Mouse (Mus musculus) spleen, adult 2 months (tissue): ENCODE measurements around the gene Ankfy1. TPM values are rescaled to one million over a fixed set of nuclear protein-coding genes. Genes with fewer than 3 reads are reported as not detected.
A peak's percentile ranks its signal among the peaks of the same experiment; 100 is the strongest.
"Not testable (repeated sequence)": the region's sequence is repeated elsewhere in the genome, so short reads cannot be mapped to it uniquely, and the experiment has no call there.

Source experiments
- DNase-seq, 2 experiments: peaks; one replicate each; pipeline versions ENCODE4 v3.0.0 to v3.0.0-alpha.2; 2012 to 2021; ENCODE audit warnings: low spot score in 2 of 2, low read depth in 1 of 2
- H3K27ac ChIP-seq: fragments of 200-500 bp; 2 replicates; pipeline ENCODE4 v1.5.1; 2012; ENCODE audit warnings: low read length, inconsistent platforms; ENCODE audit not compliant: insufficient read depth
- H3K27me3 ChIP-seq: fragments of 200-500 bp; 2 replicates; pipeline ENCODE4 v1.6.1; 2012; ENCODE audit warnings: mild to moderate bottlenecking, moderate library complexity, low read length, inconsistent platforms; ENCODE audit not compliant: control insufficient read depth, insufficient read depth
- H3K36me3 ChIP-seq: fragments of 200-500 bp; 2 replicates; pipeline ENCODE4 v1.6.1; 2012; ENCODE audit warnings: mild to moderate bottlenecking, low read length, inconsistent platforms; ENCODE audit not compliant: control insufficient read depth, insufficient read depth
- H3K4me1 ChIP-seq: fragments of 200-500 bp; 2 replicates; pipeline ENCODE4 v1.6.1; 2011; ENCODE audit warnings: inconsistent platforms; ENCODE audit not compliant: control insufficient read depth, insufficient read depth, insufficient read length
- H3K4me3 ChIP-seq: fragments of 200-500 bp; 2 replicates; pipeline ENCODE4 v1.5.1; 2011; ENCODE audit warnings: mild to moderate bottlenecking, inconsistent platforms; ENCODE audit not compliant: insufficient read depth, insufficient read length; ENCODE audit errors: extremely low read depth
- CTCF ChIP-seq: fragments of 200-500 bp; IDR thresholded peaks from 2 replicates; pipeline ENCODE4 v1.5.1; 2011; ENCODE audit warnings: mild to moderate bottlenecking, inconsistent platforms; ENCODE audit not compliant: insufficient read depth, insufficient read length, insufficient replicate concordance; ENCODE audit errors: extremely low read depth
- POLR2A ChIP-seq: fragments of 200-500 bp; IDR thresholded peaks from 2 replicates; pipeline ENCODE4 v1.6.1; 2011; ENCODE audit warnings: low read depth, low read length, inconsistent platforms
- WGBS: fragments of 180-500 bp; shearing (Covaris S2); methylation state at CpG from one replicate; pipeline ENCODE4 v1.1.7; 2018; 5-methylcytosine and 5-hydroxymethylcytosine counted together
- polyA plus RNA-seq: library from polyadenylated mRNA; depleted of rRNA; stranded (reverse); fragments of >200 nt; gene quantifications from 2 replicates; pipeline ENCODE4 v1.2.3, GENCODE M21; 2012

The Ankfy1 gene
- polyA plus RNA-seq, 1 experiment = 25.4 TPM

DNA sequence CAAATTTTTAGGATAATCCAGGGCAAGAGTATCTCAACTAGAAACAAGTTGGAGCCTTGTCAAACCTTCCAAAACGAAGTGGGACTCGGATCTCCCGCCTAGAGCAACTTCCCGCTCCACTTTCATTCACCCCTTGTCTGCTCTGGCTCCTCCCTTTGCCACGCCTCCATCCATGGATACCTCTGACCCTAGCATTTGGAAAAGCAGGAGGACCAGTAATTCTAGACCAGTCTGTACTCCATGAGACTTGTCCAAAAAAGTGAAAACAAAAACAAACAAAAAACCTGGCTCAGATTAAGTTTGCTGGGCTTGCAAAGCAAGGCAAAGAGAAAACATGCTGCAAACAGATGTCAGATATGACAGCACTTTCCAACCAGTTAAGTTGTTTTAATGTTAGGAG, 1.6 kb upstream of the Ankfy1 start:
- WGBS = 79% methylated on average over 5 of the region's 5 CpGs
- Histone ChIP-seq H3K36me3 (0 out of 2 replicates have a peak, but pooled peaks cover 1% of the 10 kb centered on the region), H3K4me3 (no peak overlapping the region), H3K27me3 (no peaks in the 10 kb centered on the region), H3K27ac (no peak overlapping the region), H3K4me1 (peaks cover 8% of the 10 kb centered on the region; the same call in 1 of the 2 replicates)
- TF ChIP-seq CTCF = no peak
- no peak for TF ChIP-seq POLR2A
- DNase-seq = no peak

GRCm38 (mm10) chr11:72689115-72689514, 691 bp upstream of the Ankfy1 start:
- Histone ChIP-seq H3K27ac (no peak overlapping the region), H3K4me3 (no peak overlapping the region), H3K36me3 (0 out of 2 replicates have a peak, but pooled peaks cover 1% of the 10 kb centered on the region), H3K4me1 (peaks cover 12% of the 10 kb centered on the region; the same call in 1 of the 2 replicates), H3K27me3 (no peaks in the 10 kb centered on the region)
- no peak for DNase-seq
- 68% methylated on average over 3 of the region's 3 CpGs for WGBS
- no peak for TF ChIP-seq CTCF
- TF ChIP-seq POLR2A = no peak

GRCm38 (mm10) chr11:72692353-72692752, 2.5 kb downstream of the Ankfy1 start:
- DNase-seq = no peak
- WGBS = 67% methylated on average over 4 of the region's 4 CpGs

GRCm38 (mm10) chr11:72695025-72695424, 5.2 kb downstream of the Ankfy1 start:
- no peak for TF ChIP-seq POLR2A
- no peak for TF ChIP-seq CTCF
- Histone ChIP-seq H3K4me3 (no peak overlapping the region), H3K4me1 (peaks cover 12% of the 10 kb centered on the region; the same call in 1 of the 2 replicates), H3K27ac (no peak overlapping the region), H3K36me3 (peaks cover 1% of the 10 kb centered on the region; the same call in 1 of the 2 replicates), H3K27me3 (no peaks in the 10 kb centered on the region)
- 79% methylated on average over 3 of the region's 3 CpGs for whole genome bisulfite sequencing
- DNase-seq = no peak

More at GRCm38 (mm10) chr11:72692353-72692752, 2.5 kb downstream of the Ankfy1 start:
- TF ChIP-seq CTCF = no peak
- no peak for TF ChIP-seq POLR2A
- Histone ChIP-seq H3K36me3 (0 out of 2 replicates have a peak, but pooled peaks cover 1% of the 10 kb centered on the region), H3K27me3 (no peaks in the 10 kb centered on the region), H3K4me1 (peaks cover 12% of the 10 kb centered on the region; the same call in 1 of the 2 replicates), H3K4me3 (no peak overlapping the region; the same call in 1 of the 2 replicates), H3K27ac (peak overlapping the region; percentile 70)

- WGBS = 80% methylated on average over 2 of the region's 2 CpGs
- Histone ChIP-seq H3K4me3 (no peak overlapping the region), H3K4me1 (peaks cover 12% of the 10 kb centered on the region; the same call in 1 of the 2 replicates), H3K27ac (no peak overlapping the region), H3K36me3 (peaks cover 1% of the 10 kb centered on the region; the same call in 1 of the 2 replicates), H3K27me3 (no peaks in the 10 kb centered on the region)
- no peak for TF ChIP-seq CTCF
- TF ChIP-seq POLR2A = no peak
- no peak for DNase-seq
Measured at GRCm38 (mm10) chr11:72696368-72696971, 6.7 kb downstream of the Ankfy1 start.

- no peak overlapping the region for H3K4me3 ChIP-seq
- H3K27ac ChIP-seq = no peak overlapping the region
- H3K27me3 ChIP-seq = no peaks in the 10 kb centered on the region
- H3K4me1 ChIP-seq = peaks cover 8% of the 10 kb centered on the region; the same call in 1 of the 2 replicates
- TF ChIP-seq POLR2A = no peak
- no peak for TF ChIP-seq CTCF
- H3K36me3 ChIP-seq = peaks cover 3% of the 10 kb centered on the region
- no peak for DNase-seq
Measured at GRCm38 (mm10) chr11:72697323-72697722, 7.5 kb downstream of the Ankfy1 start.

DNA sequence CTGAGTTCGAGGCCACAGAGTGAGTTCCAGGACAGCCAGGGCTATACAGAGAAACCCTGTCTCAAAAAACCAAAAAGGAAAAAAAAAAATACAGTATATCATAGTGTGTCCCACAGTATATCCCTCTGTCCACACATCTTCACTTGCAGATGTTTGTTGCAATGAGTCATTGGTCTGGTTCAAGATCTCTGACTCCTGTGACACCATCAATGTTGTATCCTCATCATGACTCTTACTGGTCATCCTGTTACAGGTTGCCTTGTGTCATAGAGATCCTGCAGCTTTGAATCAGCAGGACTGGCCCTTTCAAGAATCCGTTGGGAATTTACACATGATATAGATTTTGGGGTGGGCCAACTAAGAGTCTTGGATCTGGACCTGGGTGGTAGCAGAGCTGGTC, 15.3 kb downstream of the Ankfy1 start:
- DNase-seq, H3K27me3 ChIP-seq, H3K27ac ChIP-seq, H3K36me3 ChIP-seq, H3K4me1 ChIP-seq, H3K4me3 ChIP-seq: not testable (repeated sequence)
- 97% methylated on average over 2 of the region's 2 CpGs for WGBS
